Mouse (Mus musculus) T-helper 2 cell (primary cell): ENCODE measurements at regions not wholly inside any gene's neighbourhood (a gene's known extent, or its start where the extent isn't known, plus 50 kb on each side); places are given as distances from the start of the nearest gene placed in this dataset.
"Not testable (repeated sequence)": the region's sequence is repeated elsewhere in the genome, so short reads cannot be mapped to it uniquely, and the experiment has no call there.

Experiments used
- in situ Hi-C: fragments of 300-600 bp; cut with MboI, MseI; formaldehyde crosslinking; loops from one replicate; pipeline ENCODE4 v1.15.1; 2025; ENCODE audit warnings: high pct_unique_total_duplicates

GRCm38 (mm10) chr11:27105920-27106319, 512.1 kb upstream of the Vrk2 start:
- in situ Hi-C loops: no loop called here

GRCm38 (mm10) chr11:27102906-27103305, 509.1 kb upstream of the Vrk2 start:
- in situ Hi-C loops: no loop called here

- in situ Hi-C loops: no loop called here
These were observed 508.2 kb upstream of the Vrk2 start for GRCm38 (mm10) chr11:27102045-27102444.

- in situ Hi-C loops: no loop called here
These were observed 502.8 kb upstream of the Vrk2 start for GRCm38 (mm10) chr11:27096615-27097014.

- in situ Hi-C loops: not testable (repeated sequence)
These were observed 501.7 kb upstream of the Vrk2 start for GRCm38 (mm10) chr11:27095460-27095859.

GRCm38 (mm10) chr11:27086516-27086915, 492.7 kb upstream of the Vrk2 start:
- in situ Hi-C loops: no loop called here

- in situ Hi-C loops: no loop called here
These were observed 487.4 kb upstream of the Vrk2 start for GRCm38 (mm10) chr11:27081188-27081587.

GRCm38 (mm10) chr11:27070381-27070780, 476.6 kb upstream of the Vrk2 start:
- in situ Hi-C loops: no loop called here

GRCm38 (mm10) chr11:27027243-27027852, 433.5 kb upstream of the Vrk2 start:
- in situ Hi-C loops: no loop called here

- in situ Hi-C loops: no loop called here
These were observed 431.7 kb upstream of the Vrk2 start for GRCm38 (mm10) chr11:27025500-27025899.

GRCm38 (mm10) chr11:26996292-26997099, 402.7 kb upstream of the Vrk2 start:
- in situ Hi-C loops: no loop called here

- in situ Hi-C loops: no loop called here
These were observed 387.4 kb upstream of the Vrk2 start for GRCm38 (mm10) chr11:26981216-26981615.

GRCm38 (mm10) chr11:26972533-26973081, 378.8 kb upstream of the Vrk2 start:
- in situ Hi-C loops: loop anchor here (25.0 kb wide), 1 partner anchor 760 kb away; the partner anchor contains the start of gene 5730522E02Rik

GRCm38 (mm10) chr11:26971161-26971560, 377.4 kb upstream of the Vrk2 start:
- in situ Hi-C loops: loop anchor here (25.0 kb wide), 1 partner anchor 759 kb away; the partner anchor contains the start of gene 5730522E02Rik

GRCm38 (mm10) chr11:26967427-26967826, 373.6 kb upstream of the Vrk2 start:
- in situ Hi-C loops: loop anchor here (10.0 to 25.0 kb wide), 2 partner anchors 363 to 755 kb away; partner anchors contain the start of gene 5730522E02Rik

- in situ Hi-C loops: loop anchor here (10.0 to 25.0 kb wide), 2 partner anchors 358 to 751 kb away; partner anchors contain the start of gene 5730522E02Rik
These were observed 369.3 kb upstream of the Vrk2 start for GRCm38 (mm10) chr11:26962928-26963667.

- in situ Hi-C loops: loop anchor here (10.0 to 25.0 kb wide), 2 partner anchors 357 to 750 kb away; partner anchors contain the start of gene 5730522E02Rik
These were observed 368.5 kb upstream of the Vrk2 start for GRCm38 (mm10) chr11:26962040-26962927.

- in situ Hi-C loops: loop anchor here (10.0 to 25.0 kb wide), 2 partner anchors 357 to 749 kb away; partner anchors contain the start of gene 5730522E02Rik
These were observed 367.7 kb upstream of the Vrk2 start for GRCm38 (mm10) chr11:26961336-26961980.

GRCm38 (mm10) chr11:26956153-26956552, 362.4 kb upstream of the Vrk2 start:
- in situ Hi-C loops: loop anchor here (25.0 kb wide), 1 partner anchor 744 kb away; the partner anchor contains the start of gene 5730522E02Rik

GRCm38 (mm10) chr11:26931766-26932165, 338.0 kb upstream of the Vrk2 start:
- in situ Hi-C loops: no loop called here
